Mouse (Mus musculus) gastrocnemius, postnatal 4 days (tissue): Measurements from ENCODE around the gene Gsg1l2. TPM values are rescaled to one million over a fixed set of nuclear protein-coding genes. Genes with fewer than 3 reads are reported as not detected.

ENCODE experiments used
- DNase-seq, 2 experiments: peaks; one replicate each; pipeline ENCODE4 v3.0.0; 2021 to 2022; ENCODE audit warnings: low spot score in 2 of 2, mixed read lengths in 2 of 2
- long read RNA-seq, 2 experiments: library from polyadenylated mRNA; stranded (forward); transcript quantifications; one replicate each; pipeline ENCODE4 v2.0.0; 2021
- total RNA-seq, 2 experiments: library from RNA; stranded (reverse); gene quantifications; 2 replicates each; pipeline ENCODE4 v1.2.3; 2021

Gene Gsg1l2
- not detected for total RNA-seq
- long read RNA-seq, experiment 1: 0 reads
- long read RNA-seq, experiment 2: 0 reads

DNA sequence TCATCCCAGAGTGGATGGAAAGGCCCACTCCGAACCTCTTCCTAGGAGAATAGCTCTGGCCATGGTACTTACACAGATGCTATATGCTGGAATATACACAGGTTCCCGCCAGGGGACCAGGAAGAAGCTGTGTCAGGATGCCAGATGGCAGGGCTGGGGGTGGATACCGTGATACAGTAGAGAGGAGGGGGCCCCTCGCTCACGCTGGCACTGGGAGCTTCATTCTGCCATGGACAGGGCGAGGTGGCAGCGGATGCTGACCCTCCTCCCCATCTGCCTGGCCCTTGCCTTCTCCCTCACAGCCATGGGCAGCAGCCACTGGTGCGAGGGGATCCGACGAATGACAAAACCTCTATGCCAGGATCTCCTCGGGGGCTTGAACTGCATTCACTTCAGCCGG lies at the start of gene Gsg1l2:
Gene Gsg1l2, plus strand, starts transcription at position 230 of the 400 bp plus-strand sequence.
- DNase-seq: no peak

DNA sequence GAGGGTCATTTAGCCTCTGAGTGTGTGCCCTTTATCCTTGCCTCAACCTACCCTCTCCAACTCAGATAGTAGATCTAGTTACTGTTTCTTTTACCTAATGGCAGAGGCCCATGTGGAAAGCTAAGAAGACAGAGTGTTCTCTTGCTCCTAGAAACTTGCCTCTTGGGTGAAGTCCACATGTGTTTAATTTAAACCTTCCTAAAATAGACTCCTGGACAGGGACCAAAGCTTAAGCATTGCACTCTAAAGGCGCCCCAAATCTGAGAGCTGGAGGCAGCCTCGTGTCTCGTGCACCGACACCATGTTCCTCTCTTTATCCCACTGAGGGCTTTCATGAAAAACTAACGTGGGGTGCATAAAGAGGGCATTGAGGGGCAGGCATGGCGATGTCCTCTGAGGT lies 47.3 kb upstream of the Gsg1l2 start:
- DNase-seq: no peak

DNA sequence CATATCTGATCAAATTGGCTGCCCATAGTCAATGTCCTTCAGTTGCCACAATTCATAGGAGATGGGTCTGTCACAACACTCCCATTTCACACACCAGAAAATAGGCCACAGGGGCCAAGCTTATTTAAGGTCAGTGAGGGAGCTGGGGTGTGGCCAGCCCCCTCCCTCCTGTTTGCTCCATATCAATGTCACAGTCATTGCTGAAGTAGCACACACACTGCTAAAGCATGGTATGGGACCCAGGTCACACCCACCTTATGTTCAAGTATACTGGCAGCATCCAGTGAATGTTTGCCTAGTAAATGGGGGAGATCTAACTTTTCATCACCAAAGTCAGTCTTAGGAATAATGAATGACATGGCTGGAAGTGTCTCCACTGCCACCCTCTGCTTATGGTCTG lies 45.7 kb upstream of the Gsg1l2 start:
- no peak for DNase-seq

DNA sequence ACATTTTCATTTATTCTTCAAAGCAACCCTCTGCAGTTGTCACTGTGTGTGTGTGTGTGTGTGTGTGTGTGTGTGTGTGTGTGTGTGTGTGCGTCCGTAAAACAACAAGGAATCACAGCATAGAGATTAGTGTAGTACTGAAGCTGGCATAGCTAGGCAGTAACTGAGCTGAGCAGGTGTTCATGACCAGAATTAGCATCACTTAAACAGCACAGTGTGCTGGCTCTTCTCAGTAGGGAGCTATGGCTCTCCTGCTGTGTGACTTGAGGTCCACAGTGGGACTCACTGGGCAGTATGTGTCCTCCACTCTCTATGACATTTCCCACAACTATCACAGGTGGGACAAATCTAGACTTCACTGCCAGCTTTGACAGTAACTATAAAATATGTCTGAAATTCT lies 43.4 kb upstream of the Gsg1l2 start:
- no peak for DNase-seq

DNA sequence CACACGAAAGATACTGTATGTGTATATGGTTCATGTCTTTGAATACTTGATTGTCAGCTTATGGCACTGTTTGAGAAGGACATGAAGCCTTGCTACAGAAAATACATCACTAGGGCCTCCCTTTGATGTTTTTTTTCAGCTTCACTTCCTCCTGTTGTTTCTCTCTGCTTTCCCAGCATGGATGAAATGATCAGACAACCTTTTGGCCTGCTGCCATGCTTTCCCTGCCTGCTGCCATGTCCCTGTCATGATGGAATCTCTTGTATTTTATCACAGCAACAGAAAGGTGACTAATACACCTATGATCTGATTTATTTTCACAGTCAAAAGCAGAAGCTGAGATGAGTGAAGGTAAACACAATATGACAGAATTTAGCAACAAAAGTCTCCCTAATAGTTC lies 40.7 kb upstream of the Gsg1l2 start:
- no peak for DNase-seq

DNA sequence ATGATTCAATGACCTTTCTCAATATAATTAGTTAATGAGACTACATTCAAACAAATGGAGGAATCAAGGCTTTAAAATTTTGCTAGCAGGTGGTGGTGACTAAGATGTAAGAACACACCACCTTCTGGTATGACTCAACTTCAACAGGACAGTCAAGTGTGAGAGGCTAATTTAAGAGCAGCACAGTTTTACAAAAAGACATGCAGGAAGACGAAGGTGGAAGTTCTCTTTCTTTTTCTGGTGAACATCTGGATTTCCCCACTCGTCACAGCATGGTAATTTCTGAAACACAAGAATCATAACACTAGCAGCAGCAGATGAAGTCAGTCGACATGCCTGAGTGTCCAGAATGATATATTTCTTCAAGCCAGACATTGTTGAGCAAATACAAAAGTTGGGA lies 39.8 kb upstream of the Gsg1l2 start:
- no peak for DNase-seq

DNA sequence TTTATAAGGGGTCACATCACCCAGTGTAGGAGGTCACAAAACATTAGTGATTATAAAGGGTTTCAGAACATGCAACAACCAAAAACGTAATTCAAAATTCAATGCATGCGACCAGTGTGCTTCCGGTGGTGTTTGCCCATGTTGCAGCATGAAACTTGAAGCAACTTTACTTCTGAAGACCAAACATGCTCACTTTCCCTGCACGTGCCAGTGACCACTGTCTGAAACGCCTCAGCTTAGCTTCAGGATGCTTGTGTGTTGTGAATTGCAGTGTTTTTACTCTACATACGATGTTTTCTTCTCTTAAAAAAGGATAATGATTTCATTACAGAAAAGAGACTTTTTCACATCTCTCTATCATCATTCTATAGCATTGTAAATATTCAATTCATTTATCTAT lies 36.1 kb upstream of the Gsg1l2 start:
- no peak for DNase-seq

DNA sequence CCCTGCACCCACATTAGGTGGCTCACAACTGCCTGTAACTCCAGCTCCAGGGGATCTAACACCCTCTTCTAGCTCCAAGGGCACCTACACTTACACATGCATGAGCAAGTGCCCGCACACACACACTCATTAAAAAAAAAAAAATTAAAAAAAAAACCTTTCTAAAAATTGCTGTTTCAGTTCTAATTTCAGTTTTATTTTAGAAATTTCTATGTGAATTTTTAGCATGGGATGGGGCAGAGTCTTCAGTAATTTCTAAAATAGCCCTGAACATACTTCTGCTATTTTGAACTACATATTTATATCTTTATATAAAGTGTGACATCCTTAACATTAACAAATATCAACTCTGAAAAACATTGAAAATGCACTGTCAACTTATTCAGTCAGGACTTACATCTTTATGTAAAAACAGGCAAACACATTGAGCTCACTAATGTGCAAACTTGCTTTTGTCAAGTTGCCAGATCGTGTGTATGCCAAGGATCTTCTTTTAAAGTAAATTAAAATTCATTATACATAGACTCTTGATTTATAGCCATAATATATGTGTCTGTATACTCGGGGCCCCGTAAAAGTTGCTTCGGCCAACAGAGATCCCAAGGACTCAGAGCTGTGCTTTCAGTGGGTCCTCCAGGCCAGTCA lies 35.4 kb upstream of the Gsg1l2 start:
- DNase-seq: no peak

DNA sequence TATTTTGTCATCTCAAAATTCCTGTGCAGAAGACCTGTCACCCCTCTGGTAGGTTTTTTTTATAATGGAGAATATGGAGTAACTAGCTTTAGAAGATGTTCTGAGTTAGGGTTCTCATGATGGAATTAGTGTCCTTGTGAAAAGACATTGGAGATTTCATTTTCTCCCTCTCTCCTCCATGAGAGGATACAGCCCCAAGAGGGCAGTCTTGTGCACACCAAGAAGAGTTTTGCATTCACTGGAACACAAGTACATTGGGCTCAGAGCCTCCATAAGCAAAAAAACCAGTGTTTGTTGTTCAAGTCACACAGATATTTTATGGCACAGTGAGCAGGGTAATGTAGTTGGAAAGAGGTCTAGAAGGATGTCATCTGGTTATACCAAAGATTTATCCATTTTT lies 32.8 kb upstream of the Gsg1l2 start:
- no peak for DNase-seq

DNA sequence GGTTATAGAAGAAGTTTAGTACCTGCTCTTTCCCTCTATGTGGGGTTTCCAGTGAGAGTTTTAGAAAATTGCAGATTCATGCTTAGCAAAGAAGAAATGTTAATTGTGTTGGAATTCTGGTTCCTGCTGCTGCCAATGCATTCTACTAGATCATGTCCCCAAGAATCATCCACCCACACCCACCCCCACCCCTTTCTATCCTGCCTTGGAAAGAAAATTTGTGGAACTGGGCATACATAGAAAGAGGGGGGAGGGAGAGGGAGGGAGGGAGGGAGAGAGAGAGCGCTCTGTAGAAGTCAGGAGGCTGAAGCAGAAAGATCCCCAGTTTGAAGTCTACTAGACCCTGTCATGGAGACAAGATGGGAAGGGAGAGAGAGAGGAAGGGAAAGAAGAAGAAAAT lies 18.1 kb upstream of the Gsg1l2 start:
- DNase-seq: no peak

DNA sequence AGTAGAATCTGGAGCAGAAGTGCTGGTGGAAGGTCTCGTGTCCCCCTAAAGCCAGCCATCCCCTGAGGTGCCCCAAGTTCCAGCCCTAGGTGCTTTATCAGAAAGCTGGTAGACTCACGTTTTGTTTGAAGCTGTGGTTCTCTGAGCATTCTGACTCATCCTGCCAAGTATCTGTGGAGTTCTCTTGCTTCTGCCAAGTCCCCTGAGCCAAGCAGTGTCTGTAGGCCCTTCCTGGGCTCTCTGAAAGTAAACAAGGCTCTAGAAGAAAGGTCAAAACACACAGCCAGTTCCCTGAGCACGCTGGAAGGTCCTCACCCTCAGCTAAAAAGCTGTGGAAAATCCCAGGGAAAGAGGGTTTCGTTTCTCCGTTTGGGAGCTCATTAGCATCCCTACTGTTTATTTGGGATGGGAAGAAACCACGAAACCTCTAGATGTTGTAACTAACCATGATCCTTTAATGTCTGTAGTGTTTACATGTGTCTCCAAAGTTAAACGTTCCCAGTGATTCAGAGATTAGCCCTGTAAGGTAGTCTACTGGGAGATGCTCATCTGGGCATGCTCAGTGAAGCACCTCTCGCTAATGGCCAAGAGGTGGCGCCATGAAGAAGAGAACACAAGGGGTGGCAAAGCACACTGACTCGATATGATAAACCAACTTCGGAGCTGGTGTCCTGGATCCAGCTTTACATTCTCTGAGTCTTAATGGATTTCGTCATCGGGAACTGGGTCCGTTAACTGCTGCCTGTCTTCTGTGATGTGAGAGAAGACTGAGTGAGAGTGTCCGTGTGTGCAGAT lies 16.8 kb upstream of the Gsg1l2 start:
- DNase-seq: no peak

DNA sequence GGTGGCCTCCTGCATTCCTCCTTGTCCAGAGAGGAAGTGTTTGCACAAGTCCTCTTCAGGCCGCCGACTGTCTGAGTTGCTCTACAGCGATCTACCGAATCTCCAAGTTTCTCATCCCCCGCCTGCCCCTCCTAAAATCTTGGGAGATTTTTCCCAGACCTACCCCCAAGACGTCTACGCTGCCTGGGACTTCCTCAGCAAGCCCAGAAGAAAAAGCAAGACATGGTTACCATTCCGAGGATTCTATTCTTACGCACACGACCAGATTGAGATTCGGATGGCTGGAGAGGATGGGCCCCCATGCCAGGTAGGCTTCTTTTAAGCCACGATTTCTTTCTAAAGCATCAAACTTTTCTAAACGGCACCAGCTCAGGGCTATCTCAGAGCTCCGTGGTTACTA lies 3.4 kb upstream of the Gsg1l2 start, which contains the start of gene Glp2r:
Gene Glp2r, minus strand, starts transcription at position 101 of the 400 bp plus-strand sequence.
- no peak for DNase-seq

DNA sequence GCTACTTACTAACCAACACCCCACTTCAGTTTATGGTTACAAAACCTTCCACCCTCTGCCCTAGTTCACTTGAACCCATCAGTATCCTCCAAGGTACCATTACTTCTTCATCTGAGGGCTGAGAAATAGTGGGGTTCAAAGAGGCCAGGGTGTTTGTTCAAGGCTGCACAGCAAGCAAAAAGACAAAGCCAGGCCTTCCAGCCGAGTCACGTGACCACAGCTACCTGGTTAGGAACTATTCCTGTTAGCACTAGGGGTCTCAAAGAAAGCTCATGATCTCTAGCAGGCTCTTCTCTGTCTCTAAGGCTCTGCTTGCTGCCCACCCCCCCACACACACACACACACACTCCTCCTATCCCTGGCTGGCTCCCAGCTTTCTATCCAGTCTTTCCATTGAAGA lies 2.7 kb upstream of the Gsg1l2 start:
- no peak for DNase-seq

DNA sequence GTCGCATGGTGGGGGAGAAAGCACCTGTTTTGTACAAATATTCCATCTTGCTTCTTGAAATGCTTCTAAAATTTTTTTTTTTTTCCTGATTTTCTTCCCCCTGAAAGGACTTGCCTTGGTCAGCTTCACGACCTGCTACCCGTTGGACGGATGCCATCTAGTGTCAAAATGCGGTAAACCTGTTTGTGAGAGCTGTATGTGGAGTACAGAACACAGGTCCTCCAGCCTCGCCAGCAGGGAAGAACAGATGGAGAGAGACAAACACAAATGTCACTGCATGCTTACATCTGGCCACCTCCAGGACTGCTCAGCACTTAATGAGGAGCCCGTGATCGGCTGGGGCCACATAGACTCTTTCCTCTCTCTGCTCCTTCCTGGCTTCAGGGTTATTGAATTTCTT lies 1.8 kb upstream of the Gsg1l2 start:
- no peak for DNase-seq

DNA sequence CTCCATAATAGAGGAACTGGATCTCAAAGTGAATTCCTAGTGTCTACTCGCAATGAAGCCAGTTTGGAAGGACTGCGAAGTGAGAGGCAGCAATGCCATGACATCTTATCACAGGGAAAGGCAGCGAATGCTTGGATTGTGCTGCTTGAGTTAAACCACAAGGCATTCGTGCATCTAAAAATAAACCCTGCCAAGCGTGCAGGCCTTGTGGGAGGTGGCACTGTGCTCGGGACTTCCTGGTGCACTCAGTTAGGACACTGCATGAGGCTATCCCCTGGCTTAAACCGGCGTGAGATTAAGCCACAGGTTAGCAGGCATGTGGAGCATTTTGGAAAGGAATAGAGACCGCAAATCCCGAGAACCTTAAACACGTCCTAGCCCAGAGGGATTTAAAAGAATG lies 15.8 kb downstream of the Gsg1l2 start:
- no peak for DNase-seq

DNA sequence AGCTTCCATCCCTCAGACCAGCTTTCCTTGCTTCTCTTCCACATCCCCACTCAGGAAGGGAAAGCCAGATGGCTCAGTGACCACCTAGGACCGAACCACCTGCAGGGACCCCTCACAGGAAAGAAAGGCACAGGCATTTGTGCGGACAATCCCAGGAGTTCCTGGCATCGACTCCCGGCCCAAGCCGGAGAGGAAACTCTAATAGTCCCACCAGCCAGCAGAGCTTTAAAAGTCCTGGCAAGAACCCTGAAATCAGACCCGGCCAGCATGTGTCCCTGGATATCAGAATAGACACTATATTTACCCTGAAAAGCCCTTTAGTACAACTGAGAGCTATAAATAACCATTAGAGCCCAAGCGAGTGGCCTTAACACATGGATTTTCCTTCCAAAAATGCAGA lies 23.5 kb downstream of the Gsg1l2 start, which contains the start of gene Dhrs7c:
Gene Dhrs7c, plus strand, starts transcription at position 257 of the 400 bp plus-strand sequence.
- DNase-seq: peak in 1 of 2 experiments; percentile 58

DNA sequence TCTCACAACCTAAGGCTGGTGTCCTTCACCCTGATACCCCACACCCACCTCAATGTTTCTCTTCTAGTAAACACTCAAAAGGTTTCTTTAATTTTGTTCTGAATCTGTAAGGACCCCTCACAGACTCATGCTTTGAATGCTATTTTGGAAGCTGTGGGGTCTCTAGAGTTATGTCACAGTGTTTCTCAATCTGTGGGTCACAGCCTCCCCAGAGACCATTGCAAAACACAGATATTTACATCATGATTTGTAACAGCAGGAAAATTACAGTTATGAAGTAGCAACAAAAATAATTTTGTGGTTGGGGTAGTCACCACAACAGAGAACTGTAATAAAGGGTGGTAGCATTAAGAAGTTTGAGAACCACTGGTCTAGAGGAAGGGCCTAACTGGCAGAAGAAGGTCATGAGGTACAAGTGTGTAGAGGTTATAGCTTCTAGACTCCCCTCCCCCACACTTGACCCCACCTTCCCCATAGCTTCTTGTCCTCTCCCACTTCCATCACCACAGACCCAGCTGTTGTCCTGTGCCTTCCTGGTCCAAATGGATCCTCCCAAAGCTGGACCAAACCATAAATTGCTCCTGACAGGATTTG lies 25.8 kb downstream of the Gsg1l2 start:
- no peak for DNase-seq

DNA sequence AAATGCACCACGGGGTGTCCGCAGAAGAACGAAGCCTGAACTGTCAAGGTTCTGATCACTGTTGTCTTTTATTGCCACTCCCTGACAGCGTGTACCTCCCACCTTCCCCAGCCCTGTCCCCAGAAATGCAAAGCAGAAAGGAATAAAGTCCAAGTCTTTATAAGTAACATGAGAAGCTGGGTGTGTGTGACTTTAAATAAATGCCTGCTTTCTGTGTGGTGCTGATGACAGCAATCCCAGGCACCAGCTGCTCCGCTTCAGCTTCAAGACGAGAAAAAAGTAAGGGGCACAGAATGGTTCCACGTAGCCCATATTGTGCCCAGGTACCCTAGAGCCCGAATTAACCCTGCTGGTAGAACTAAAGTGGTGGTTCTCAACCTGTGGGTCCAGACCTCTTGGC lies 26.8 kb downstream of the Gsg1l2 start:
- DNase-seq: no peak

DNA sequence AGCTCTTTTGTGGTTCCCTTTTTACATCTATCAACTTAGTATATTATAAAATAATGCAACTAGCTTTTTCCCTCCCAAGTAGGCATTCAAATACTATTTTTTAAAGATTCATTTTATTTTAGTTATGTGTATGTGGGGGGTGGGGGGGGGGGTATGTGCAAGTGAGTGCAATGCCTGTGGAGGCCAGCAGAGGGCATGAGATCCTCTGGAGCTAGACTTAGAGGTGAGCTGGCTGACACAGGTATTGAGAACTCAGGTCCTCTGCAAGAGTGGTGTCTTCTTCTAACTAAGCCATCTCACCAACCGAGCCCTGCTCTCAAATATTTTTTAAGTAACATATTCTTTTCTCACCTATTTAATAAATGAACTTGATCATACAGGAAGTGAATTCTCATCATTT lies 31.1 kb downstream of the Gsg1l2 start:
- no peak for DNase-seq

DNA sequence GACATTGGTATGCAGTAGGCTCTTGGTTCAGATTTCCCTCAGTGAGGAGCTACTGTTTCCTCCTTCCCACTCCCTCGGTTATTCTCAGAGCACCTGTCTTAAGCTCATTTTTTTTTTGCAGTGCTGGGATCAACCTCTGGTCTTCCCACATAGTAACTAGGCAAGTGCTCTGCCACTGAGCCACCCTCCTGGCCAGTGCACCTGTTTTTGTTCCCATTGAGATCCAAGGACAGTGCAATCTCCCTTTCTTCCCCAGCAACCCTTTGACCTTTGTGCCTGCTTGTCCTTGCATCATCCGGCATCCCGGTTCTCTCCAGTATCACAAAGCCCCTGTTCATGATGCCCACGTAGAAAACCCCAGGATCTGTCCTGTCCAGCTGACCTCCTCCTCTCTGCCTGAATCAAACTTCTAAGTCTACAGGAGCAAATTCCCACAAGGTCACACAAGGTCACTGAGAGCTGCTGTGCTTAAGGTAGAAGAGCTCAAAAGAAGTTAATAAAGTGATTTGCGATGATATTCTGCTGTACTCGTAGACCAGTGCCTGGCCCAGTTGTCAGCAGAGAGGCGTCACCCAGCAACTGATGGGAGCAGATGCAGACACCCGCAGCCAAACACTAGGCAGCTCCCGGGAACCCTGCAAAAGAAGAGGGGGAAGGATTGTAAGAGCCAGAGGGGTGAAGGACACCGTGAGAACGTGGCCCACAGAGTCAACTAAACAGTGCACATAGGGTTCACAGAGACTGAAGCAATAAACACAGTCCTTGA lies 32.6 kb downstream of the Gsg1l2 start:
- DNase-seq: no peak

DNA sequence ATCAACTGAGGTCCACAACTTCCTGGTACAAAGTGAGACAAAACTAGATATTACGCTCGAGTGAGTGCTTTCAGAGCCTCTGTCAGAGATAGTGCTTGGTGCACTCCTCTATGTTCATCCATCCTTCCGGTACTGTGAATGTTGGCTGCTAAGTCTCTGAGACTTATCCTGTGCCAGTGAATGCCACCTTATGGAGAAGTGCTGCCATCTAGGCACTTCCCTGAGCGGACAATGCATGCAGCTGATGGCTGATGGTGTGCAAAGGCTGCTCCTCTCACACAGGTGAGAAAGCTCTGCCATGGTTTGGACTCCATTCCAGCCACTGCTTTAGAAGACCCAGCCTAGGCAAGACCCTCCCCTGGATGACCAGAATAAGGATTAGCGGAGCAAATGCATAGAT lies 33.6 kb downstream of the Gsg1l2 start:
- DNase-seq: no peak

DNA sequence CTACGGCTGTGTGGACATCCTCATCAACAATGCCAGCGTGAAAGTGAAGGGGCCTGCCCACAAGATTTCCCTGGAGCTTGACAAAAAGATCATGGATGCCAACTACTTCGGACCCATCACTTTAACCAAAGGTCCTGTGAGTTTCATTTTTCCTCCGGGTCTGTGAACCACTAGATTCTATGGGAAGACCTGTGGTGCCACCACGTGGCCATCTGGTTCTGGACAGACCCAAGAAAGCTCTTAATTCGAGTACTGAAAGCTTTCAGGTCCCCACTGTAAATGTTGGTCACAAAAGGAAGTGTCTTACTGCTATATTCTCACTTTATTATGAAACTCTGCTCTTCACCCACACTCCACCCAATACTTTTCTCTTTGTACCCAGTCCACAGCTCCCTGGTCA lies 37.1 kb downstream of the Gsg1l2 start:
- DNase-seq: no peak
